Mouse (Mus musculus) activated CD4-positive, CD25-positive, alpha-beta regulatory T cell, adult 4 months (primary cell): ENCODE data around the gene Rangap1. TPM values are rescaled to one million over a fixed set of nuclear protein-coding genes. Genes with fewer than 3 reads are reported as not detected.

Source experiments
- ATAC-seq: one replicate; pipeline ENCODE4 v1.8.0; 2017
- polyA plus RNA-seq, 2 experiments: library from polyadenylated mRNA; unstranded; fragments of 100-300 nt; shearing (Covaris generic); gene quantifications; one replicate each; pipeline ENCODE4 v1.2.1; 2017

Gene Rangap1
- polyA plus RNA-seq, 2 experiments from 2014 or later: 39.7 to 56.1 TPM

- peak; percentile 54 for ATAC-seq
Measured at GRCm38 (mm10) chr15:81693967-81694881, 51.1 kb downstream of the Rangap1 start.

- ATAC-seq: no peak
Measured at GRCm38 (mm10) chr15:81693366-81693966, 51.9 kb downstream of the Rangap1 start.

GRCm38 (mm10) chr15:81680301-81680805, 65.0 kb downstream of the Rangap1 start:
- ATAC-seq: no peak

GRCm38 (mm10) chr15:81676637-81677036, 68.7 kb downstream of the Rangap1 start:
- ATAC-seq: no peak

GRCm38 (mm10) chr15:81670231-81670640, 75.1 kb downstream of the Rangap1 start:
- ATAC-seq: no peak

GRCm38 (mm10) chr15:81666957-81667356, 78.4 kb downstream of the Rangap1 start:
- no peak for ATAC-seq

- ATAC-seq: peak; percentile 100
Measured at GRCm38 (mm10) chr15:81663697-81664561, 81.4 kb downstream of the Rangap1 start, which contains the start of gene L3mbtl2. L3mbtl2 (plus strand) TSS chr15:81663889.

GRCm38 (mm10) chr15:81663281-81663680, 82.0 kb downstream of the Rangap1 start:
- ATAC-seq: no peak

- ATAC-seq: no peak
Measured at GRCm38 (mm10) chr15:81661701-81662100, 83.6 kb downstream of the Rangap1 start.

Other genes starting within 250 kb of the Rangap1 start
- 10 to 100 TPM; 15.5 to 21.7 TPM for gene Ep300, start 160.2 kb downstream of the Rangap1 start, polyA plus RNA-seq
- 10 to 100 TPM; 20.2 to 21.0 TPM for gene L3mbtl2, start 81.6 kb downstream of the Rangap1 start, polyA plus RNA-seq
- under 1 TPM; 0.46 to 0.78 TPM for gene Chadl, start 48.2 kb downstream of the Rangap1 start, polyA plus RNA-seq
- gene Zc3h7b, start 473 bp downstream of the Rangap1 start, polyA plus RNA-seq: 1 to 10 TPM; 5.2 to 7.1 TPM
- 1 to 10 TPM; 5.2 to 7.3 TPM for gene Tef, start 56.9 kb upstream of the Rangap1 start, polyA plus RNA-seq
- gene Tob2, start 113.3 kb upstream of the Rangap1 start, polyA plus RNA-seq: 10 to 100 TPM; 25.8 to 45.6 TPM
- 100 to 1,000 TPM in 1 of 2 experiments, 10 to 100 TPM in 1; 91.8 to 102 TPM for gene Phf5a, start 126.4 kb upstream of the Rangap1 start, polyA plus RNA-seq
- gene Aco2, start 126.8 kb upstream of the Rangap1 start, polyA plus RNA-seq: 100 to 1,000 TPM in 1 of 2 experiments, 10 to 100 TPM in 1; 84.4 to 105 TPM
- 10 to 100 TPM; 21.1 to 31.2 TPM for gene Polr3h, start 180.7 kb upstream of the Rangap1 start, polyA plus RNA-seq
- not detected for gene Csdc2, start 191.2 kb upstream of the Rangap1 start, polyA plus RNA-seq
- gene Pmm1, start 215.4 kb upstream of the Rangap1 start, polyA plus RNA-seq: 10 to 100 TPM; 22.5 to 24.6 TPM
- gene 1700029P11Rik, start 235.0 kb upstream of the Rangap1 start, polyA plus RNA-seq: not detected
- 10 to 100 TPM; 50.9 to 58.1 TPM for gene Xrcc6, start 242.3 kb upstream of the Rangap1 start, polyA plus RNA-seq